Mouse (Mus musculus) hindbrain, embryonic 11.5 days (tissue): Measurements from ENCODE around the gene Fndc4. TPM values are rescaled to one million over a fixed set of nuclear protein-coding genes. Genes with fewer than 3 reads are reported as not detected.

Experiments
- ATAC-seq: fragments of 200-750 bp; cut with Nextera tagmentation; 2 replicates; pipeline ENCODE4 v1.8.0; 2017; ENCODE audit warnings: mild to moderate bottlenecking, moderate TSS enrichment, moderate library complexity; ENCODE audit not compliant: low FRiP score
- DNase-seq: peaks from one replicate; pipeline ENCODE4 v3.0.0-alpha.2; 2015; ENCODE audit warnings: low spot score
- H3K27ac ChIP-seq: fragments of 300-500 bp; sonication (generic); 2 replicates; pipeline ENCODE4 v1.5.1; 2014; ENCODE audit warnings: mild to moderate bottlenecking, low read depth, low read length
- H3K27me3 ChIP-seq: fragments of 300-500 bp; sonication (generic); 2 replicates; pipeline ENCODE4 v1.6.1; 2014; ENCODE audit warnings: mild to moderate bottlenecking, low read length, moderate library complexity, mixed read lengths; ENCODE audit not compliant: control insufficient read depth, insufficient read depth
- H3K36me3 ChIP-seq: fragments of 300-500 bp; sonication (generic); 2 replicates; pipeline ENCODE4 v1.6.1; 2014; ENCODE audit warnings: mild to moderate bottlenecking, low read length, moderate library complexity, mixed read lengths; ENCODE audit not compliant: control insufficient read depth, insufficient read depth
- H3K4me1 ChIP-seq: fragments of 300-500 bp; sonication (generic); replicated peaks from 2 replicates; pipeline ENCODE4 v1.6.1; 2014; ENCODE audit warnings: low read length, mixed read lengths; ENCODE audit not compliant: control insufficient read depth, insufficient read depth
- H3K4me2 ChIP-seq: fragments of 300-500 bp; sonication (generic); replicated peaks from 2 replicates; pipeline ENCODE4 v1.6.1; 2014; ENCODE audit warnings: mild to moderate bottlenecking, low read depth, low read length
- H3K4me3 ChIP-seq: fragments of 300-500 bp; sonication (generic); 2 replicates; pipeline ENCODE4 v1.5.1; 2014; ENCODE audit warnings: low read depth, low read length
- H3K9ac ChIP-seq: fragments of 300-500 bp; sonication (generic); 2 replicates; pipeline ENCODE4 v1.6.1; 2014; ENCODE audit warnings: low read depth, low read length
- H3K9me3 ChIP-seq: fragments of 300-500 bp; sonication (generic); 2 replicates; pipeline ENCODE4 v1.6.1; 2016; ENCODE audit warnings: low read length; ENCODE audit not compliant: control insufficient read depth
- WGBS: fragments of 180-500 bp; shearing (Covaris S2); extraction: QIAGEN DNeasy Blood & Tissue Kit; methylation state at CpG from one replicate; pipeline ENCODE4 v1.1.7; 2014; 5-methylcytosine and 5-hydroxymethylcytosine counted together
- polyA plus RNA-seq: library from polyadenylated mRNA; unstranded; fragments of >200 nt; fragmentation: Nextera tagmentation; extraction: Ambion mirVana; gene quantifications from 2 replicates; pipeline ENCODE4 v1.2.1, GENCODE M21; 2014

The Fndc4 gene
- polyA plus RNA-seq, 1 experiment from 2014 or later: 46.7 TPM

GRCm38 (mm10) chr5:31279245-31279988 lies 16.5 kb downstream of the Fndc4 start:
- H3K27ac ChIP-seq: no peak overlapping the region
- H3K4me2 ChIP-seq: no peak overlapping the region
- WGBS: 88% methylated on average over 20 of the region's 20 CpGs
- no peaks in the 10 kb centered on the region for H3K36me3 ChIP-seq
- no peaks in the 10 kb centered on the region for H3K27me3 ChIP-seq
- H3K9ac ChIP-seq: no peak overlapping the region
- DNase-seq: no peak
- ATAC-seq: no peak
- no peaks in the 10 kb centered on the region for H3K4me1 ChIP-seq
- H3K9me3 ChIP-seq: no peaks in the 10 kb centered on the region
- H3K4me3 ChIP-seq: no peak overlapping the region

GRCm38 (mm10) chr5:31273018-31273417 lies 22.9 kb downstream of the Fndc4 start:
- Histone ChIP-seq H3K9ac (no peak overlapping the region), H3K27me3 (no peaks in the 10 kb centered on the region), H3K4me3 (no peak overlapping the region), H3K4me1 (no peaks in the 10 kb centered on the region), H3K9me3 (no peaks in the 10 kb centered on the region), H3K4me2 (no peak overlapping the region), H3K36me3 (no peaks in the 10 kb centered on the region), H3K27ac (no peak overlapping the region)
- DNase-seq (no peak), ATAC-seq (no peak)
- WGBS: 88% methylated on average over 6 of the region's 6 CpGs

GRCm38 (mm10) chr5:31267686-31268085 lies 28.2 kb downstream of the Fndc4 start:
- no peak for ATAC-seq
- 64% methylated on average over 6 of the region's 6 CpGs for WGBS
- no peak for DNase-seq
- Histone ChIP-seq H3K4me1 (no peaks in the 10 kb centered on the region), H3K9me3 (no peaks in the 10 kb centered on the region), H3K36me3 (no peaks in the 10 kb centered on the region), H3K27me3 (no peaks in the 10 kb centered on the region), H3K9ac (no peak overlapping the region), H3K4me2 (no peak overlapping the region), H3K4me3 (no peak overlapping the region), H3K27ac (no peak overlapping the region)

GRCm38 (mm10) chr5:31266101-31266500 lies 29.8 kb downstream of the Fndc4 start:
- 96% methylated on average over 7 of the region's 7 CpGs for WGBS
- DNase-seq (no peak), ATAC-seq (no peak)
- H3K27me3 ChIP-seq: no peaks in the 10 kb centered on the region
- H3K4me3 ChIP-seq: no peak overlapping the region
- H3K4me2 ChIP-seq: no peak overlapping the region
- H3K27ac ChIP-seq: no peak overlapping the region
- no peaks in the 10 kb centered on the region for H3K9me3 ChIP-seq
- H3K9ac ChIP-seq: no peak overlapping the region
- no peaks in the 10 kb centered on the region for H3K36me3 ChIP-seq
- no peaks in the 10 kb centered on the region for H3K4me1 ChIP-seq

- H3K27ac ChIP-seq: no peak overlapping the region
- no peaks in the 10 kb centered on the region for H3K4me1 ChIP-seq
- WGBS: 79% methylated on average over 11 of the region's 11 CpGs
- no peak overlapping the region for H3K4me2 ChIP-seq
- no peaks in the 10 kb centered on the region for H3K36me3 ChIP-seq
- no peaks in the 10 kb centered on the region for H3K9me3 ChIP-seq
- DNase-seq (no peak), ATAC-seq (no peak)
- no peaks in the 10 kb centered on the region for H3K27me3 ChIP-seq
- no peak overlapping the region for H3K4me3 ChIP-seq
- no peak overlapping the region for H3K9ac ChIP-seq
Measured at GRCm38 (mm10) chr5:31257616-31258015, 38.3 kb downstream of the Fndc4 start.

- H3K9ac ChIP-seq: no peak overlapping the region
- 88% methylated on average over 2 of the region's 2 CpGs for WGBS
- H3K9me3 ChIP-seq: no peaks in the 10 kb centered on the region
- peaks cover under 1% of the 10 kb centered on the region; the same call in 1 of the 2 replicates for H3K27me3 ChIP-seq
- H3K4me1 ChIP-seq: peaks cover 7% of the 10 kb centered on the region
- ATAC-seq: no peak
- no peak overlapping the region for H3K27ac ChIP-seq
- H3K4me2 ChIP-seq: no peak overlapping the region
- DNase-seq: no peak
- no peak overlapping the region for H3K4me3 ChIP-seq
- H3K36me3 ChIP-seq: 0 out of 2 replicates have a peak, but pooled peaks cover under 1% of the 10 kb centered on the region
Measured at GRCm38 (mm10) chr5:31255971-31256370, 39.9 kb downstream of the Fndc4 start.

GRCm38 (mm10) chr5:31255381-31255780 lies 40.5 kb downstream of the Fndc4 start:
- DNase-seq (no peak), ATAC-seq (no peak)
- Histone ChIP-seq H3K36me3 (0 out of 2 replicates have a peak, but pooled peaks cover 6% of the 10 kb centered on the region), H3K9me3 (no peaks in the 10 kb centered on the region), H3K27ac (no peak overlapping the region), H3K4me3 (no peak overlapping the region), H3K27me3 (peaks cover 2% of the 10 kb centered on the region; the same call in 1 of the 2 replicates), H3K4me2 (no peak overlapping the region), H3K9ac (no peak overlapping the region), H3K4me1 (peaks cover 7% of the 10 kb centered on the region)
- 98% methylated on average over 2 of the region's 2 CpGs for WGBS

GRCm38 (mm10) chr5:31254901-31255300 lies 41.0 kb downstream of the Fndc4 start:
- no peak for ATAC-seq
- H3K9me3 ChIP-seq: no peaks in the 10 kb centered on the region
- DNase-seq: no peak
- peaks cover 2% of the 10 kb centered on the region; the same call in 1 of the 2 replicates for H3K27me3 ChIP-seq
- H3K9ac ChIP-seq: no peak overlapping the region
- H3K36me3 ChIP-seq: peaks cover 9% of the 10 kb centered on the region; the same call in 1 of the 2 replicates
- no peak overlapping the region for H3K4me2 ChIP-seq
- H3K27ac ChIP-seq: no peak overlapping the region
- peaks cover 7% of the 10 kb centered on the region for H3K4me1 ChIP-seq
- WGBS: 91% methylated on average over 8 of the region's 8 CpGs
- H3K4me3 ChIP-seq: no peak overlapping the region

- DNase-seq (no peak), ATAC-seq (no peak)
- Histone ChIP-seq H3K4me3 (no peak overlapping the region), H3K9me3 (no peaks in the 10 kb centered on the region), H3K9ac (no peak overlapping the region), H3K4me2 (no peak overlapping the region), H3K36me3 (peaks cover 10% of the 10 kb centered on the region; the same call in 1 of the 2 replicates), H3K4me1 (peaks cover 7% of the 10 kb centered on the region), H3K27ac (no peak overlapping the region), H3K27me3 (peaks cover 2% of the 10 kb centered on the region; the same call in 1 of the 2 replicates)
- 89% methylated on average over 7 of the region's 7 CpGs for WGBS
Measured at GRCm38 (mm10) chr5:31254452-31254851, 41.4 kb downstream of the Fndc4 start.
